Mouse (Mus musculus) myocyte (in vitro differentiated cells): Measurements from ENCODE around the gene 4930523C07Rik. TPM values are rescaled to one million over a fixed set of nuclear protein-coding genes. Genes with fewer than 3 reads are reported as not detected.

Source experiments
- H3K27me3 ChIP-seq: one replicate; pipeline ENCODE4 v1.6.1; 2011; ENCODE audit not compliant: control insufficient read depth, insufficient read depth, insufficient read length
- H3K36me3 ChIP-seq: one replicate; pipeline ENCODE4 v1.6.1; 2011; ENCODE audit not compliant: control insufficient read depth, insufficient read depth
- H3K4me2 ChIP-seq: one replicate; pipeline ENCODE4 v1.6.1; 2011; ENCODE audit warnings: low read depth, control low read depth
- H3K4me3 ChIP-seq: one replicate; pipeline ENCODE4 v1.5.1; 2011; ENCODE audit warnings: mild to moderate bottlenecking, control low read depth, moderate library complexity
- H3K79me2 ChIP-seq: one replicate; pipeline ENCODE4 v1.6.1; 2011; ENCODE audit not compliant: control insufficient read depth, insufficient read depth
- H3ac ChIP-seq: one replicate; pipeline ENCODE4 v1.6.1; 2011; ENCODE audit not compliant: control insufficient read depth, insufficient read length
- CEBPB ChIP-seq: IDR thresholded peaks from 2 replicates; pipeline ENCODE4 v1.6.1; 2011; ENCODE audit warnings: mild to moderate bottlenecking, moderate library complexity; ENCODE audit not compliant: poor library complexity, insufficient read depth, severe bottlenecking
- E2F4 ChIP-seq: IDR thresholded peaks from one replicate; pipeline ENCODE4 v1.6.1; 2011; ENCODE audit warnings: mild to moderate bottlenecking, control low read depth, moderate library complexity; ENCODE audit not compliant: insufficient read depth
- MAX ChIP-seq: IDR thresholded peaks from one replicate; pipeline ENCODE4 v1.6.1; 2011; ENCODE audit warnings: low read depth, mild to moderate bottlenecking, control low read depth
- MYOD1 ChIP-seq, 3 experiments: IDR thresholded peaks; one replicate each; pipeline ENCODE4 v1.6.1; 2011; ENCODE audit warnings: control low read depth in 2 of 3, low read depth in 2 of 3, mild to moderate bottlenecking in 2 of 3, moderate library complexity in 1 of 3; ENCODE audit not compliant: insufficient read length in 2 of 3, control insufficient read depth in 1 of 3
- MYOG ChIP-seq, 3 experiments: IDR thresholded peaks; one replicate each; pipeline ENCODE4 v1.6.1; 2011; ENCODE audit warnings: control low read depth in 2 of 3, low read depth in 2 of 3, mild to moderate bottlenecking in 2 of 3; ENCODE audit not compliant: insufficient read length in 2 of 3, control insufficient read depth in 1 of 3, insufficient read depth in 1 of 3
- POLR2A ChIP-seq: IDR thresholded peaks from one replicate; pipeline ENCODE4 v1.6.1; 2011; ENCODE audit warnings: low read depth, mild to moderate bottlenecking, control low read depth, moderate library complexity; ENCODE audit not compliant: insufficient read length
- POLR2AphosphoS2 ChIP-seq: IDR thresholded peaks from one replicate; pipeline ENCODE4 v1.6.1; 2011; ENCODE audit warnings: low read depth, control low read depth; ENCODE audit not compliant: insufficient read length
- REST ChIP-seq: IDR thresholded peaks from one replicate; pipeline ENCODE4 v1.6.1; 2011; ENCODE audit warnings: mild to moderate bottlenecking, control low read depth, moderate library complexity; ENCODE audit not compliant: insufficient read depth, insufficient read length
- SRF ChIP-seq: IDR thresholded peaks from one replicate; pipeline ENCODE4 v1.6.1; 2011; ENCODE audit warnings: low read depth; ENCODE audit not compliant: control insufficient read depth, insufficient read length
- TCF12 ChIP-seq: IDR thresholded peaks from one replicate; pipeline ENCODE4 v1.6.1; 2011; ENCODE audit warnings: mild to moderate bottlenecking, control low read depth; ENCODE audit not compliant: poor library complexity, insufficient read depth, severe bottlenecking
- TCF3 ChIP-seq: IDR thresholded peaks from one replicate; pipeline ENCODE4 v1.6.1; 2011; ENCODE audit warnings: low read depth, control low read depth; ENCODE audit not compliant: insufficient read length
- USF1 ChIP-seq: IDR thresholded peaks from one replicate; pipeline ENCODE4 v1.6.1; 2011; ENCODE audit warnings: low read depth, mild to moderate bottlenecking, control low read depth, moderate library complexity
- polyA plus RNA-seq: library from polyadenylated mRNA; unstranded; fragments of >200 nt; fragmentation: generic; extraction: Trizol; gene quantifications from one replicate; pipeline ENCODE4 v1.2.1, GENCODE M21; 2012; ENCODE audit warnings: missing spikeins

4930523C07Rik gene
- polyA plus RNA-seq, 1 experiment, result 2.8 TPM

GRCm38 (mm10) chr1:160123957-160124356 lies 79.8 kb downstream of the 4930523C07Rik start:
- no peaks in the 10 kb centered on the region for H3K36me3 ChIP-seq
- H3K4me3 ChIP-seq, result no peak overlapping the region
- no peak overlapping the region for H3K4me2 ChIP-seq
- TF ChIP-seq E2F4 (no peak), MYOG (IDR thresholded peaks at IDR 0.05; ENCODE audit: control insufficient read depth in 1 of 3, insufficient read depth in 1 of 3, insufficient read length in 2 of 3, low read depth in 2 of 3) (no peak), MYOD1 (IDR thresholded peaks at IDR 0.05; ENCODE audit: control insufficient read depth in 1 of 3, insufficient read length in 2 of 3, low read depth in 2 of 3) (no peak), MAX (no peak), REST (no peak), SRF (no peak), TCF12 (no peak), POLR2A (no peak), POLR2AphosphoS2 (no peak), USF1 (no peak), TCF3 (no peak), CEBPB (no peak)
- peaks cover 20% of the 10 kb centered on the region for H3K27me3 ChIP-seq
- H3K79me2 ChIP-seq, result no peaks in the 10 kb centered on the region
- no peak overlapping the region for H3ac ChIP-seq

Other genes starting within 250 kb of the 4930523C07Rik start
- not detected for gene Tnn, start 109.2 kb downstream of the 4930523C07Rik start, polyA plus RNA-seq
- 72.2 TPM for gene Mrps14, start 150.8 kb downstream of the 4930523C07Rik start, polyA plus RNA-seq
- gene Cacybp, start 168.5 kb downstream of the 4930523C07Rik start, polyA plus RNA-seq, result 39.9 TPM